Mouse (Mus musculus): ENCODE measurements at regions not wholly inside any gene's neighbourhood (a gene's known extent, or its start where the extent isn't known, plus 50 kb on each side); places are given as distances from the start of the nearest gene placed in this dataset.

DNA sequence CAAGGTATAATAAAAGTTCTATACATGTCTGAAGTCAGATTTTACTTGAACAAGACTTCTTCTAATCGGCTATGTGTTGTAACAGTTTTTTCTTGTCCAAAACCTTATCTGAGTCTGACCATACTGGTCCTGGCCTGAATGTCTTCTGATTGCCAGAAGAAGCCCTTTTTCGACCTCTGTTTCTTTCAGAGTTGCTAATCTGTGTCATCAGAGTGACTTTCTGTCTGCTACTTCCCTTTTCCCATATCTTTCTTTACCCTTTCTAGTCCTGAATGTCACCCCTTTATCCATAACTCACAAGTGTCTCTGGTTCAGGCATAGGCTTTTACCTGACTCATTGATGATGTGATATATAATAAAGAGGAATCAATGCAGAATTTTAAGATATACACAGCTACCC is 936.5 kb upstream of the Nova1 start:
- no peak for DNase-seq (ENCODE audit: low spot score)

DNA sequence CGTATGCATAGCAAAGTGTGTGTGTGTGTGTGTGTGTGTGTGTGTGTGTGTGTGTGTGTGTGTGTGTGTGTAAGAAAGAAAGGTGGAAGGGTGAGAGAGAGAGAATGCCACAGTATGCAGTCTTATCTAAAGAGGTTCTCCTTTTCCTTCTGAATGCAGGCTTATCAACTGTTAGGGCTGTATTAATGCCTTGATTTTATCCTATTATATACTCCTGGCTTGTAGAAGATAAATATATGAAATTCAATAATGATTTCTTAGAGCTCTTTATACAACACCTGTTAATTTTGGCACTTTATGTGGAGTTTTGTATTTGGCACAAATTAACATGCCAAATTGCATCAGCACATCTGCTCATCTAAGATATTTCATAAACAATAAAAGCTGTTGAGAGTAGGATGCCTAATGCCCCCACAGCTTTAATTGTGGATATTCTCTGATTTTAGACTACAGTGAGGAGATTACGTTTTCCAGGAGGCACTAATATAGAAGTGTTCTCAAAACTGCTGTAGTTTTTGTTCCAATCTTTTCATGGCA is 923.1 kb upstream of the Nova1 start:
- peak; percentile 17 for DNase-seq (ENCODE audit: low spot score)

DNA sequence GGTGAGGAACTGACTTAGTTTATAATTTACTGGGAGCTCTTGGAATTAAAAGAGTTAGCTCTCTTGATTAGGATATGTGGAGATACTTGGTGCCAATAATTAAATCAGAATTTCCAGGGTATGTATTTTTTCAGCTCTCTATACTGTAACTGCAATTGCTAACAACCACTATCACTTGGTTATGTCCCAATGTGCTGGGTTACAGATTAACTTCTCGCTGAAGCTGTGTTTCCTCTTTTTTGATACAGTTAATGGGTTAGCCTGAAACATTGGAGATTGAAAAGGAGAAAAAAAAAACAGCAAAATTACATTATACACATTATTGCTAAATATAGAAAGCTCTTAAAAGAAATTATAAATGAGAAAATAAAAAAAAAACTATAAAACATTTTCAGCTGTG is 881.5 kb upstream of the Nova1 start:
- no peak for DNase-seq (ENCODE audit: low spot score)

DNA sequence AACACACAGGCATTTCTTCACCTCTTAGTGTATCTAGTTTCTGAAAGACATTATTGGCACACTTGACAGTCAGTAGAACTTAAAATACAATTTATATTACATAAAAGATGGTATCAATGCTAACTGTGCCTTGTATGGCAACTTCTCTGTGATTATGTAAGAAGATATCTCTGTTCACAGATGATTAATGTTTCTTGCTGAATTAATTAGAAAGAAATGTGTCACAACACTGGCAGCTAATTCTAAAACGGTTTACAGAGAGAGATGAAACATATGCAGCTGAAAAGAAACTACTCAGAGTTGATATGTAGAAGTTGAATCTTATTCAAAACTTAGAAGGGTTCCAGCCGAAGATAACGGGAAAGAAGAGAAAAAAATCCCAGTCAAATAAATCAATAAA is 851.7 kb upstream of the Nova1 start:
- DNase-seq (ENCODE audit: low spot score), result no peak
